Mouse (Mus musculus): ENCODE measurements around the gene Epb41l4b.

GRCm38 (mm10) chr4:57027954-57028353 lies 115.3 kb downstream of the Epb41l4b start:
- no peak for TF ChIP-seq CTCF (IDR thresholded peaks at IDR 0.05; ENCODE audit: low read depth)
- TF ChIP-seq EP300 (optimal IDR thresholded peaks at IDR 0.05), result no peak
